18 mouse cellular contexts compared by ENCODE assay signal in genomic region chr3:30168396-30169186, GRCm38 (mm10).
"Had no signal": no experiment of that assay in that cellular context is flagged by ENCODE, and none has a peak within 500 bp of the region (broad histone marks: within the 10 kb centered on the region; RNA-seq: fewer than 3 reads in every experiment).

No protein-coding gene starts in this region.

- DNase-seq: kidney, adult 2 months; kidney, postnatal 25 days; layer of hippocampus, adult 9-11 months; liver; lung, adult 2 months; lung, postnatal 14 days; right cerebral cortex, postnatal 14 days; thymus, adult 18-20 months; thymus, postnatal 36 days had no signal

- H3K9me3 ChIP-seq: limb, embryonic 13.5 days; liver, embryonic 12.5 days; liver, embryonic 15.5 days; midbrain, embryonic 13.5 days had no signal

- H3K27me3 ChIP-seq: limb, embryonic 13.5 days; liver, embryonic 12.5 days; liver, embryonic 15.5 days; midbrain, embryonic 13.5 days had no signal

- H3K4me2 ChIP-seq: limb, embryonic 13.5 days; liver, embryonic 12.5 days; liver, embryonic 15.5 days; midbrain, embryonic 13.5 days had no signal

- H3K27ac ChIP-seq: kidney, postnatal 0 days; layer of hippocampus, adult 2 months; left cerebral cortex, adult 2 months; limb, embryonic 13.5 days; liver, embryonic 12.5 days; liver, embryonic 15.5 days; macrophage; midbrain, embryonic 13.5 days had no signal

- H3K4me1 ChIP-seq: liver, embryonic 12.5 days; liver, embryonic 15.5 days; midbrain, embryonic 13.5 days had no signal

- ATAC-seq: inflammation-experienced regulatory T-cells, adult 6 months; liver, embryonic 12.5 days; midbrain, embryonic 13.5 days had no signal

- H3K4me3 ChIP-seq: layer of hippocampus, adult 2 months; left cerebral cortex, adult 2 months; limb, embryonic 13.5 days; liver, embryonic 12.5 days; liver, embryonic 15.5 days; midbrain, embryonic 13.5 days had no signal

- H3K9ac ChIP-seq: limb, embryonic 13.5 days; liver, embryonic 12.5 days; liver, embryonic 15.5 days; midbrain, embryonic 13.5 days had no signal

- H3K36me3 ChIP-seq: limb, embryonic 13.5 days; liver, embryonic 12.5 days; liver, embryonic 15.5 days; midbrain, embryonic 13.5 days had no signal
